Mouse (Mus musculus): ENCODE measurements around the gene Lclat1.

DNA sequence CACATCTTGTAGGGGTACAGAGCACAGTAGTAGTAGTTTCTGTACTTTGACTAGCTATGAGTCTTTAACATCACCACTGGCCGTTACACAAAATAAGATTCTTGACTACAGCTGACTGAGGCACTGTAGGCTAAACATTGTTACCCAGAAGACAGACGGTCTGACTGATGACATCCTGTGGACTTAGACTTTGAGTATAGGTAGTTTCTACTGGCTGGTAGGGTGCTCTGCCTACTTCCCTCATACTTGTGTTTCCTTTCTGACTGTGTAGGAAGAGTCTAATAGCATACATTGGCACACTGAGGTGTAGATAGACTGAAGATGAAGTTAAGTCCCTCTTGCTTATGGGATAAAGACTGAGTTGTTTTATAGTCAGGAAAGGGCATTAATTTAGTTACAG, 37.6 kb downstream of the Lclat1 start:
- TF ChIP-seq CTCF (conservative IDR thresholded peaks at IDR 0.05; ENCODE audit: low read length): no peak
- no peak for TF ChIP-seq NANOG (IDR thresholded peaks at IDR 0.05; ENCODE audit: borderline replicate concordance, low read length)

Measured in E14TG2a.4 (cell line).